Mouse (Mus musculus): ENCODE data around the gene Dmgdh.

The Dmgdh gene

GRCm38 (mm10) chr13:93707271-93707670 lies 33.0 kb downstream of the Dmgdh start:
- in situ Hi-C loops (cut with MboI, MseI), result loop anchor here in 1 of 2 experiments (25.0 kb wide), 1 partner anchor 1120 kb away; the partner anchor contains the start of gene Spz1

- in situ Hi-C loops (cut with MboI, MseI), result loop anchor here in 1 of 2 experiments (10.0 to 25.0 kb wide), 2 partner anchors 666 to 1123 kb away; partner anchors contain the start of gene Spz1
Measured at GRCm38 (mm10) chr13:93710325-93710724, 36.1 kb downstream of the Dmgdh start.

DNA sequence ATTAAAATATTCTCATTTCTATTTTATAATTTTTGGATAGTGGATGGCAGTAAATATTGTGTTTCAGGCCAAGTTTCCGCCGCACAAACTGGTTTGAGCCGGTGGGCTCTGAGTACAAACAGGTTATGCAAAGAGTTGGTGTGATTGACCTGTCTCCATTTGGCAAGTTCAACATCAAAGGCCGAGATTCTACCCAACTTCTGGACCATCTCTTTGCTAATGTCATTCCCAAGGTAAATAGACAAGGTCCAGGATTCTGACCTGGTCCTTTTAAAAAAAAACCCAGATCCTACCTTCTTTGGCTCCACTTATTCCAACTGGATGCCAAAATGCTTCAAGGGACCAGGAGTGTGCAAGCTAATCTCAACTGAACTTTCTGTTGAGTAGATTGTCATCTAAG lies 37.0 kb downstream of the Dmgdh start:
- in situ Hi-C loops (cut with MboI, MseI), result loop anchor here in 1 of 2 experiments (10.0 to 25.0 kb wide), 2 partner anchors 666 to 1124 kb away; partner anchors contain the start of gene Spz1

DNA sequence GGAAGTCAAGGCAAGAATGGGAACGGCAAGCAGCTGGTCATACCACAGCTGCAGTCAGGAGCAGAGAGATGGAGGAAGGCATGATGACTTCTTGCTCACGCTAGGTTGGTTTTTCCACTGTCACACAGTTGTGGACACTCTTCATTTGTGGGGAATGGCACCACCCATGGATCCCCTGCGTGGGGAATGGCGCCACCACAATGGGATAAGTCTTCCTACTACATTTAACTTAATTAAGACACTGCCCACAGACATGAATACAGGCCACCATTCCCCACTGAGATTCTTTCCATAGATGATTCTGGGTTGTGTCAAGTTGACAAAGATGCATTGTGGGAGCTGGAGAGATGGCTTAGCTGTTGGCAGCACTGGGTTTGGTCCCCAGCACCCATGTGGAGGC lies 38.1 kb downstream of the Dmgdh start:
- in situ Hi-C loops (cut with MboI, MseI), result loop anchor here in 1 of 2 experiments (10.0 to 25.0 kb wide), 2 partner anchors 668 to 1125 kb away; partner anchors contain the start of gene Spz1

- in situ Hi-C loops (cut with MboI, MseI), result loop anchor here in 1 of 2 experiments (10.0 to 25.0 kb wide), 2 partner anchors 669 to 1127 kb away; partner anchors contain the start of gene Spz1
Measured at GRCm38 (mm10) chr13:93713826-93714225, 39.6 kb downstream of the Dmgdh start.

- in situ Hi-C loops (cut with MboI, MseI), result loop anchor here in 1 of 2 experiments (10.0 to 25.0 kb wide), 2 partner anchors 672 to 1130 kb away; partner anchors contain the start of gene Spz1
Measured at GRCm38 (mm10) chr13:93717113-93717512, 42.9 kb downstream of the Dmgdh start.

GRCm38 (mm10) chr13:93718948-93719347 lies 44.7 kb downstream of the Dmgdh start:
- in situ Hi-C loops (cut with MboI, MseI), result loop anchor here in 1 of 2 experiments (10.0 to 25.0 kb wide), 2 partner anchors 674 to 1132 kb away; partner anchors contain the start of gene Spz1

DNA sequence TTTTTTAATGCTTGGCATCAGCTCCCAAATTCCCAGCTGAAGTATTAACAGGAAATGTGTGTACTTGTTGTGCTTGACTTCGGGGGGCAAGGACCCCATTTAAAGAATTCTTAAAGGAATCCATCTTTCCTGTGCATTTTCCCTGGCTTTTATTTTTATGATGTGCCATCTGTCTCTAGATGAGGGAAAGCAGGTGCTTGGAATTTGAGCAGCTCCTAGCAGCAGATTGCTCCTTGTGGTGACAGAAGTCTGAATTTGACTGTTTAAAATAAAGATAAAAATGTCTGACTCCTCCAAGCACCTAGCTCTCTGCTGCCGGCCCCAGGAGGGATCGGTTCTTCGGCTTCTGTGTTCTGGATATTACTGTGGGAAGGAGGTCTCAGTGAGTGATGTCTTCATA lies 47.7 kb downstream of the Dmgdh start:
- in situ Hi-C loops (cut with MboI, MseI), result loop anchor here in 1 of 2 experiments (25.0 kb wide), 1 partner anchor 1135 kb away; the partner anchor contains the start of gene Spz1

GRCm38 (mm10) chr13:93723455-93723854 lies 49.2 kb downstream of the Dmgdh start:
- in situ Hi-C loops (cut with MboI, MseI), result loop anchor here in 1 of 2 experiments (25.0 kb wide), 1 partner anchor 1136 kb away; the partner anchor contains the start of gene Spz1

GRCm38 (mm10) chr13:93724206-93724605 lies 50.0 kb downstream of the Dmgdh start:
- in situ Hi-C loops (cut with MboI, MseI), result loop anchor here in 1 of 2 experiments (25.0 kb wide), 1 partner anchor 1137 kb away; the partner anchor contains the start of gene Spz1

DNA sequence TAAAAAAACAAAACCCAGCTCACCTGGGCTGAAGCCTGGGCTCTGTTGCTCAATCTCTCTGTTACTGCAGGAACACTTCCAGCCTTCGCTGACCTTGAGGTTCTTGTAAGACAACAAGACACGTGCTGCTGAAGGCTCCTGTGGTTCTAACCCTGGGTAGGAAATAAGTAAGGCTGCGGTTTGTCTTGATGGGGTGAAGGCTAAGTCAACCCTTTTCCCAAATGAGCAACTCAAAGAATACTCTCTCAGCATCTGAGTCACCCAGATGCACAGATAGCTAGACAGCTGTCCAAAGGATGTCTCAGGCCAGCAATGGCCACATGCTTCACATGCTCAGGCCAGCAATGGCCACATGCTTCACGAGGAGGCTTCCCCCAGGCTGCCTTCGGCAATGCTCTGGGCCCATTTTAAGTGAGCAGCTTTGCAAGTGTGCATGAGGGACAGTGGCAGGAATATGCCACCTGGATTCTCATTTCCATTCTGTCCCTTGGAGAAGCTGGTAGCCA lies 61.0 kb downstream of the Dmgdh start:
- in situ Hi-C loops (cut with MboI, MseI), result no loop called here

GRCm38 (mm10) chr13:93744118-93744517 lies 69.9 kb downstream of the Dmgdh start:
- in situ Hi-C loops (cut with MboI, MseI), result no loop called here

- in situ Hi-C loops (cut with MboI, MseI), result no loop called here
Measured at GRCm38 (mm10) chr13:93752597-93753400, 78.6 kb downstream of the Dmgdh start.

DNA sequence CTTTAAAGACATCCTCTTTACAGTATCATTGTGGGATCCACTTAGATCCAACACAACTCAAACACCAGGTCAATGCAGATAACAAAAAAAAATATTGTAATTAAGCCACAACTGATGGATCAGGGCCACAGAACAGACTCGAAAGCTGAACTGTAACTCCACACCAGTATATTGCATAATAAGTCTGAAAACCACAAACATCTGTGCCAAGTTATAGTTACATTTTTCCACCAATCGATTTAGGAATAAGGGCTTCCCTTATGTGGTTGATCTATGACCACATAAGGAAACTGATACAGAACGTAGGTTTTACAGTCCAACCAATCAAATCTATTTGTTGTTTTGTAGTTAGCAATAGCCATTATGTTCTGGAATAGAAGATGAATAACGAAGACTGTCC lies 80.9 kb downstream of the Dmgdh start:
- in situ Hi-C loops (cut with MboI, MseI), result no loop called here

- in situ Hi-C loops (cut with MboI, MseI), result no loop called here
Measured at GRCm38 (mm10) chr13:93756674-93757073, 82.4 kb downstream of the Dmgdh start.

DNA sequence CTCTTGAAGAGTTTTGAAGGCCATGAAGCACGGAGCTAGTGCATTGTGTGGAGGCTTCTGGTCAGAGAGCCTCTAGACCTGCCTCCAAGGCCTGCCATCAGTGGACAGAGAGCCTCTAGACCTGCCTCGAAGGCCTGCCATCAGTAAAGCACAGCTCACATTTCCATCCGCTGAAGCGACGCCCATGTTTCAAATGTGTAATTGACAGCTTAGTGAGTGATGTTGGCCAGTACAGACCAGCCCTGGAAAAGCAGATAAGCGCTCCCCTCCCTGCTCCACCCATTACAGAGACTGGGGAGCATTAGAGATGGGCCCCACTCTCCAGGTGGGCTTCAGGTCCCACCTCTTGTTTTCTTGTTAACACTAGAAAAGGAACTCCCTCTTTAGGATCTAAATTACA lies 83.3 kb downstream of the Dmgdh start:
- in situ Hi-C loops (cut with MboI, MseI), result no loop called here

GRCm38 (mm10) chr13:93758149-93758898 lies 84.1 kb downstream of the Dmgdh start:
- in situ Hi-C loops (cut with MboI, MseI), result no loop called here

DNA sequence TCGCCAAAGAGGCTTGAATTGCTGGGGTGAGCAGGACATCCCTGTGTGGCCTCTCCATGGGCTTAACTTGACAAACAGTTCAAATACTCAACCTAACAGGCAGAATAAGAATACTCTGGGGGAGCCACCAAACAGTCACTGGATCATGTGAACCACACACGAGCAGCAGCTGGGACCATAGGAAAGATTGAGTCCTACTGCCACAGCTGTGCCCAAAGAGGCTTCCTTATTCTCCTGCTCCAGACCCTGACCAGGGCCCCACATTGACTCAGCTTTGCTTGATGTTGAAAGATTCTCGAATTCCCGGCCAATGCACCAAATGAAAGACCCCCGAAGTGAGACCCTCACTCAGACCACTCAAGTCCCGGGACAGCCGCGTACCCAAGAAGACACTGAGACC lies 87.6 kb downstream of the Dmgdh start:
- in situ Hi-C loops (cut with MboI, MseI), result no loop called here

- in situ Hi-C loops (cut with MboI, MseI), result no loop called here
Measured at GRCm38 (mm10) chr13:93762879-93763278, 88.6 kb downstream of the Dmgdh start.

DNA sequence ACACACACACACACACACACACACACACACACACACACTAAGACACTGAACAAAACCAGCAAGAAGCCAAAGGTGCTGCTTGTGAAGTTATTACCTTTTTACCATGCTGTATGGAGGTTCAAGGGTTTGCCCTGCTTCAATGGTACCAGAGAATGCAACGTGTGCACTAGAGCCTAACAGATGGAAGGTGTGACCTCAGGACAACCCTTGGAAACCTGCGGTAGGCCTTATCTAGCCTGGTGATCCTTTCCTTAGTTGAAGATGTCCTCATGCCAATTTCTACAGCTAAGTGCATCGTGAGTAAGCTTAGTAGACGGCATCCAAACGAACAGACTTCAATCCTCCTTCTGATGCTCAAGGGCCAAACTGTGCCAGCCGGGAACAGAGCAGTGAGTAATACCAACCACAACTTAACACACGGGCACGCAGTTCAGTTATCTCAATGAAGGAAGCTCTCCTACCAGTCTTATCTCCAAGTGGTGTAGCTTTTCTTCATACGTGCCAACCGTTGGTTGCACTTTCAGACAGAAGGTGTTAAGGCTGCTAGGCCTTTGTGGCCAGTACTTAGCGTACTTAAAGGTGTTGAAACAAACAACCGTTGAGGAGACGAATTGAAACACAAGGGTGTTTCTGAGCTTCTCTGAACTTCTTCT lies 90.2 kb downstream of the Dmgdh start:
- in situ Hi-C loops (cut with MboI, MseI), result no loop called here
